Mouse (Mus musculus): ENCODE results near the gene Sumf1.

DNA sequence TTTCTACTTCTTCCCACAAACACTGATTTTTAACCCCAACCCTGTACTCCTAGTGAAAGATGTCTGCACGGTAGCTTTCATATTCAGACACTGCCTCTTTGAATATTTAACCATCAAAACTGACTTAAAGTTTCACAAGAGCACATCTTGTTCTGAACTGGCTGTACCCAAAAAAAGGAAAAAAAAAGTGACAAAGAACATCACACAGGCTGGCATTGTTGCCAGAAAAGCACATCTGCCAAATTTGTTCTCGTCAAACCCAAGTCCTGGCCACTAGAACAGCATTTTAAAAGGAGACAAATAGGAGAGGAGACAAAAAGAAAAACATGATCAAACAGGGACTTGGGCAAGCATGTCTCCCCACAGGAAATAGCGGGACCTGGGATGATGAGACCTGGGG is 91.9 kb downstream of the Sumf1 start:
- TF ChIP-seq POLR2A (IDR thresholded peaks at IDR 0.05; ENCODE audit: borderline replicate concordance, control insufficient read depth, low read depth, low read length), result no peak
- TF ChIP-seq CTCF (IDR thresholded peaks at IDR 0.05; ENCODE audit: control insufficient read depth, insufficient read depth, low read length), result no peak

All from bone marrow, adult 2 months (tissue).